Comparison of ENCODE assay signal across 7 mouse cellular contexts in genomic region chr19:8774086-8774835, GRCm38 (mm10). TPM values are rescaled to one million over a fixed set of nuclear protein-coding genes. Genes with fewer than 3 reads are reported as not detected.
DNase-seq lines count a peak whose midpoint lies in the region; ATAC-seq and TF ChIP-seq lines count a peak whose summit lies in the region.

Tmem179b (minus strand) TSS chr19:8774467.

- peaks cover 5% of the 10 kb centered on the region; the same call in 1 of the 2 replicates for H3K4me1 ChIP-seq in intestine, postnatal 0 days (replicated peaks; ENCODE audit: control insufficient read depth, insufficient read depth, low read length)
- H3K4me1 ChIP-seq in midbrain, embryonic 12.5 days, result peaks cover 33% of the 10 kb centered on the region
- H3K4me1 ChIP-seq in small intestine, adult 2 months (ENCODE audit: control insufficient read depth, insufficient read depth, insufficient read length, low read length), result peaks cover 8% of the 10 kb centered on the region; the same call in 1 of the 2 replicates

- peaks cover 6% of the 10 kb centered on the region for H3K36me3 ChIP-seq in intestine, postnatal 0 days (ENCODE audit: control insufficient read depth, insufficient read depth)
- H3K36me3 ChIP-seq in midbrain, embryonic 12.5 days, result peaks cover 37% of the 10 kb centered on the region
- H3K36me3 ChIP-seq in small intestine, adult 2 months (ENCODE audit: control insufficient read depth, insufficient read depth, low read length), result peaks cover 11% of the 10 kb centered on the region

- no peaks in the 10 kb centered on the region for H3K27me3 ChIP-seq in intestine, postnatal 0 days (replicated peaks; ENCODE audit: control insufficient read depth, insufficient read depth, low read length)
- no peaks in the 10 kb centered on the region for H3K27me3 ChIP-seq in midbrain, embryonic 12.5 days
- no peaks in the 10 kb centered on the region for H3K27me3 ChIP-seq in small intestine, adult 2 months (ENCODE audit: control insufficient read depth, insufficient read depth, low read length)

- peak within 1 kb of the TSS; percentile 89 for H3K9ac ChIP-seq in intestine, postnatal 0 days (ENCODE audit: low read depth, low read length)
- H3K9ac ChIP-seq in midbrain, embryonic 12.5 days (replicated peaks), result peak within 1 kb of the TSS; percentile 94

- peak; percentile 93 for ATAC-seq in intestine, postnatal 0 days
- ATAC-seq in midbrain, embryonic 12.5 days (ENCODE audit: low FRiP score, low read depth), result peak; percentile 95

- H3K4me2 ChIP-seq in intestine, postnatal 0 days (replicated peaks; ENCODE audit: low read depth), result peak within 1 kb of the TSS; percentile 96
- peak within 1 kb of the TSS; percentile 99 for H3K4me2 ChIP-seq in midbrain, embryonic 12.5 days (replicated peaks)

- TF ChIP-seq POLR2A in small intestine, adult 2 months (IDR thresholded peaks at IDR 0.05; ENCODE audit: low read depth, low read length), result peak; percentile 87

- under 1% methylated on average over 68 of the region's 68 CpGs for WGBS in intestine, postnatal 0 days
- WGBS in midbrain, embryonic 12.5 days, result under 1% methylated on average over 68 of the region's 68 CpGs
- under 1% methylated on average over 68 of the region's 68 CpGs for WGBS in small intestine, adult 2 months

- peak within 1 kb of the TSS; percentile 98 for H3K27ac ChIP-seq in intestine, postnatal 0 days (ENCODE audit: low read depth, low read length)
- H3K27ac ChIP-seq in midbrain, embryonic 12.5 days (replicated peaks), result peak within 1 kb of the TSS; percentile 98
- H3K27ac ChIP-seq in small intestine, adult 2 months (ENCODE audit: insufficient read depth, low read depth, low read length), result peak within 1 kb of the TSS; percentile 81

- no peaks in the 10 kb centered on the region for H3K9me3 ChIP-seq in intestine, postnatal 0 days (ENCODE audit: control insufficient read depth)
- H3K9me3 ChIP-seq in midbrain, embryonic 12.5 days, result no peaks in the 10 kb centered on the region

- intact Hi-C loops in left cerebral cortex, postnatal 4 days (cut with DNase I), result no loop called here

- peak within 1 kb of the TSS; percentile 73 for H3K4me3 ChIP-seq in intestine, postnatal 0 days (ENCODE audit: low read depth, low read length)
- H3K4me3 ChIP-seq in midbrain, embryonic 12.5 days, result peak within 1 kb of the TSS; percentile 79
- H3K4me3 ChIP-seq in small intestine, adult 2 months (ENCODE audit: low read depth, low read length), result peak within 1 kb of the TSS; percentile 79

- peak; percentile 96 for DNase-seq in adrenal gland, adult 2 months
- DNase-seq in embryo, embryonic 11.5 days (ENCODE audit: low read depth, low spot score), result peak; percentile 91
- peak; percentile 91 to 97 for DNase-seq in gastrocnemius, postnatal 4 days (ENCODE audit: low spot score in 2 of 2)
- DNase-seq in left cerebral cortex, postnatal 4 days, result peak; percentile 97

- TF ChIP-seq CTCF in intestine, postnatal 0 days (IDR thresholded peaks at IDR 0.05; ENCODE audit: low read depth), result peak; percentile 25; the same call in 1 of the 2 replicates
- TF ChIP-seq CTCF in small intestine, adult 2 months (IDR thresholded peaks at IDR 0.05; ENCODE audit: extremely low read depth, insufficient read length, insufficient replicate concordance, low read depth, low read length), result no peak

RNA-seq across cellular contexts. Expression of gene Tmem179b, which starts in this region (rescaled TPM):
- total RNA-seq in adrenal gland, adult 2 months (2021), result 10 to 100 TPM; 60.9 to 62.7 TPM
- polyA plus RNA-seq in adrenal gland, adult 2 months (2012; rRNA removed), result 163 and 218 TPM in 2 replicates
- 10 to 100 TPM; 19.3 to 21.9 TPM for total RNA-seq in gastrocnemius, postnatal 4 days (2021)
- 93.5 and 97.4 TPM in 2 replicates for polyA plus RNA-seq in intestine, postnatal 0 days (2015; fragmentation: Nextera tagmentation; extraction: Ambion mirVana)
- total RNA-seq in left cerebral cortex, postnatal 4 days (2021), result 1 to 10 TPM; 8.2 to 9.2 TPM
- polyA plus RNA-seq in midbrain, embryonic 12.5 days (2016; fragmentation: Nextera tagmentation; extraction: Ambion mirVana), result 40.4 TPM in 2 replicates
- polyA plus RNA-seq in small intestine, adult 2 months (2012; rRNA removed), result 59.9 and 96.2 TPM in 2 replicates

Comparison
In these comparisons a context has a peak if more than half of its experiments do, and no peak if none do; other contexts are left out.
1. Peak in every context shown above with its lines: DNase-seq, ATAC-seq, H3K4me3 ChIP-seq and H3K27ac ChIP-seq.